Mouse (Mus musculus) forebrain, embryonic 16.5 days (tissue): ENCODE results near the gene Pde2a. TPM values are rescaled to one million over a fixed set of nuclear protein-coding genes. Genes with fewer than 3 reads are reported as not detected.

ENCODE experiments used
- ATAC-seq: fragments of 200-750 bp; cut with Nextera tagmentation; 2 replicates; pipeline ENCODE4 v1.8.0; 2017; ENCODE audit warnings: mild to moderate bottlenecking, moderate library complexity
- H3K27ac ChIP-seq: fragments of 300-500 bp; sonication (generic); 2 replicates; pipeline ENCODE4 v1.5.1; 2014; ENCODE audit warnings: low read length, control low read depth
- H3K27me3 ChIP-seq: fragments of 300-500 bp; sonication (generic); replicated peaks from 2 replicates; pipeline ENCODE4 v1.6.1; 2014; ENCODE audit warnings: low read length; ENCODE audit not compliant: control insufficient read depth, insufficient read depth
- H3K36me3 ChIP-seq: fragments of 300-500 bp; sonication (generic); 2 replicates; pipeline ENCODE4 v1.6.1; 2014; ENCODE audit not compliant: control insufficient read depth, insufficient read depth
- H3K4me1 ChIP-seq: fragments of 300-500 bp; sonication (generic); replicated peaks from 2 replicates; pipeline ENCODE4 v1.6.1; 2014; ENCODE audit warnings: low read length; ENCODE audit not compliant: control insufficient read depth, insufficient read depth
- H3K4me2 ChIP-seq: fragments of 300-500 bp; sonication (generic); 2 replicates; pipeline ENCODE4 v1.6.1; 2014; ENCODE audit warnings: mild to moderate bottlenecking, low read length, control low read depth
- H3K4me3 ChIP-seq: fragments of 300-500 bp; sonication (generic); replicated peaks from 2 replicates; pipeline ENCODE4 v1.5.1; 2014; ENCODE audit warnings: mild to moderate bottlenecking, low read length, control low read depth
- H3K9ac ChIP-seq: fragments of 300-500 bp; sonication (generic); replicated peaks from 2 replicates; pipeline ENCODE4 v1.6.1; 2014; ENCODE audit warnings: low read depth, low read length, control low read depth
- H3K9me3 ChIP-seq: fragments of 300-500 bp; sonication (generic); 2 replicates; pipeline ENCODE4 v1.6.1; 2016; ENCODE audit warnings: low read length; ENCODE audit not compliant: control insufficient read depth
- WGBS: fragments of 180-500 bp; shearing (Covaris S2); extraction: QIAGEN DNeasy Blood & Tissue Kit; methylation state at CpG from one replicate; pipeline ENCODE4 v1.1.7; 2014; 5-methylcytosine and 5-hydroxymethylcytosine counted together
- polyA plus RNA-seq: library from polyadenylated mRNA; unstranded; fragments of >200 nt; fragmentation: Nextera tagmentation; extraction: Ambion mirVana; gene quantifications from 2 replicates; pipeline ENCODE4 v1.2.1, GENCODE M21; 2015

The Pde2a gene
- polyA plus RNA-seq, 1 experiment from 2014 or later, result 58.6 TPM

DNA sequence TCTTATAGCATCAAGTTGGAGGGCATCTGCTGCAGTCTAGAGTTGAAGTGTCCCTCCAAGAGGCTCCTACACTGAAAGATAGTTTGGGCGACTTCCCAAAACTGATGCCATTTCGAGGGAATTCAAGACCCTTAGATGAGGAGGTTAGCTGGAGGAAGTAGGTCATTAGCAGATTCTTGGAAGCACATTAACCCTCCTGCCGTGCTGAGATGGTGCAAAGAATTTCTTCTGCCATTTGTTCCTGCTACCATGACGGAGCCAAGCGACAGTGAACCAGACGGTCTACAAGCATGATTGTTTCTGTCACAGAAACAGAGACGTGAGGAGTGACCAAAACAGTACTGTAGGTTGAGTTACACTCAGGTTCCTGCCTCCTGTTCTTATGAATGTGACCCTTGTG, 105.0 kb downstream of the Pde2a start:
- no peak for ATAC-seq
- H3K27ac ChIP-seq, result no peak overlapping the region
- no peaks in the 10 kb centered on the region for H3K4me1 ChIP-seq
- no peaks in the 10 kb centered on the region for H3K9me3 ChIP-seq
- no peaks in the 10 kb centered on the region for H3K27me3 ChIP-seq
- H3K36me3 ChIP-seq, result no peaks in the 10 kb centered on the region
- H3K9ac ChIP-seq, result no peak overlapping the region
- H3K4me3 ChIP-seq, result no peak overlapping the region
- 71% methylated on average over 7 of the region's 7 CpGs for WGBS
- no peak overlapping the region for H3K4me2 ChIP-seq

DNA sequence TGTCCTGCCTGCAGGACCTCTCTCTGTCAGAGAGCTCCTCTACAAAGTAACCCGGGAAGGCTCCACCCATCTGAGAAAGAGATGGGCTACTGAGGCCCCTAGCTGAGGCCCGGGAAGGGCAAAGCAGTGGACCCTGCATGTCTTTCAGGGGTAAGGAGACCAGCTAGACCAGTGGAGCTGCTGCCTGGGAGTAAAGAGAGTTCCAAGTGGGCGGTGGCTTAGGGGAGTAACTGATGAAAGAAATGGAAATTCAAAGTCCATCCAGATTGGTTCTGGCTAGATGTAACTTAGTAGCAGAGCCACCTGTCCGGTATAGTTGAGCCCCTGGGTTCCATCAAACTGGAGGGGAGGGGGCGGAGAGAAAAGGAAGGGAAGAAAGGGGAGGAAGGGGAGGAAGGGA, 112.9 kb downstream of the Pde2a start:
- H3K4me1 ChIP-seq, result peaks cover 8% of the 10 kb centered on the region; the same call in 1 of the 2 replicates
- 31% methylated on average over 5 of the region's 5 CpGs for WGBS
- H3K4me3 ChIP-seq, result no peak overlapping the region
- H3K36me3 ChIP-seq, result no peaks in the 10 kb centered on the region
- H3K9ac ChIP-seq, result no peak overlapping the region
- no peaks in the 10 kb centered on the region for H3K9me3 ChIP-seq
- no peak for ATAC-seq
- no peak overlapping the region for H3K4me2 ChIP-seq
- no peaks in the 10 kb centered on the region for H3K27me3 ChIP-seq
- no peak overlapping the region for H3K27ac ChIP-seq

DNA sequence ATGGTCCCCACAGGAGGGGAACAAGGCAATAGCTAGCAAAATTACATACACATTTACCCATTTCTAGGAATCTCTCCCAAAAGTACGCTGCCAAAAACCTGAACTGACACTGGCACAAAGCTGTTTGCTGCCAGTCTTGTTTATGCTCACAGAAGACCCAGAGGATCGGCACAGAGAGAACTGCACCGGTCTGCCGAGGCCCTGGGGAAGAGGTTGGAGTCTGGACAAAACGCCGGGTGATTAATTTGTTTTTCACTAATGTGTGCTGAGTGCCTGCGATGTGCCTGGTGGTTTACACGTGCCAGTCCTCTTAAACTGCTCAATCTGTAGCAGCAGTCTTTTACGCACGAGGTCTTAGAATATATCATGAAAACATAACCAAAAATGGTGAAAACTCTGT, 113.6 kb downstream of the Pde2a start:
- Histone ChIP-seq H3K4me2 (no peak overlapping the region), H3K4me1 (peaks cover 8% of the 10 kb centered on the region; the same call in 1 of the 2 replicates), H3K36me3 (no peaks in the 10 kb centered on the region), H3K27me3 (no peaks in the 10 kb centered on the region), H3K4me3 (no peak overlapping the region), H3K9ac (0 out of 2 replicates have a peak overlapping the region, but pooled peaks have one; percentile 22), H3K9me3 (no peaks in the 10 kb centered on the region), H3K27ac (0 out of 2 replicates have a peak overlapping the region, but pooled peaks have one; percentile 9)
- WGBS, result 60% methylated on average over 10 of the region's 10 CpGs
- no peak for ATAC-seq

DNA sequence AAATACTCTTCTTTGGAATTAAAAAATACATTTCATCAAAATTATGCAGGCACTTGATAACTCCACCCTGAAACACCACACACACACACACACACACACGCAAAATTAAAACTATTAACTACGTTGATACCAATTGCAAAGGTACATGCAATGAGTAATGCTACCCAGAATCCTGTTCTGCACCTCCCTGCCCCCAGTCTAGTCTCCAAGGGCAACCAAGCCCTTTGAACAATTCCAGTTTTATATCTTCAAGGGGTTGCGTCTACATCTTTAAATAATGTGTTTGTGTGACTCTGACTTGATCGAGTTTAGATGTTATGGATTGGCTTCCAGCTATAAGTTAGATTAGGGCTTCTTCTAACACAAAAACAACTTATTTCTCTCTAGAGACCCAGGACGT, 114.0 kb downstream of the Pde2a start:
- Histone ChIP-seq H3K9ac (no peak overlapping the region), H3K4me1 (peaks cover 8% of the 10 kb centered on the region; the same call in 1 of the 2 replicates), H3K9me3 (no peaks in the 10 kb centered on the region), H3K4me2 (no peak overlapping the region), H3K27ac (no peak overlapping the region), H3K4me3 (no peak overlapping the region), H3K27me3 (no peaks in the 10 kb centered on the region), H3K36me3 (no peaks in the 10 kb centered on the region)
- no peak for ATAC-seq
- WGBS, result 71% methylated on average over 5 of the region's 5 CpGs

DNA sequence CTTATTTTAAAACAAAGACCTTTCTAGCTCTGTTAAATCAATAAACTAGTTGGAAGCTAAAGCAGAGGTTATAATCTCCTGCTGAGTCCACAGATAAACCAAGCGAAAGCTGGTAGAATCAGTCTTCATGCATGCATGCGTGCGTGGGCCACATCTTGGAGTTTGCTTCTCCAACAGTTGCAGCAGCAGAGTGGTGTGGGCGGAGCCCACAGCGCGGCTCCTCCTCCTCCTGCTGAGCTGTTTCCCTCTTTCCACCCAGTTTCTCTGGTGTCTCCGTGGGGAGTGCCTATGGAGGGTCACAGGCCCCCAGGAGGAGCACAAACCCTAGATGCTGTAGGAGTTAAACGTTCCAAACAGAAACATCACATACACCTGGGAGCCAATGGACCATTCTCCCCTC, 116.0 kb downstream of the Pde2a start:
- 58% methylated on average over 8 of the region's 8 CpGs for WGBS

DNA sequence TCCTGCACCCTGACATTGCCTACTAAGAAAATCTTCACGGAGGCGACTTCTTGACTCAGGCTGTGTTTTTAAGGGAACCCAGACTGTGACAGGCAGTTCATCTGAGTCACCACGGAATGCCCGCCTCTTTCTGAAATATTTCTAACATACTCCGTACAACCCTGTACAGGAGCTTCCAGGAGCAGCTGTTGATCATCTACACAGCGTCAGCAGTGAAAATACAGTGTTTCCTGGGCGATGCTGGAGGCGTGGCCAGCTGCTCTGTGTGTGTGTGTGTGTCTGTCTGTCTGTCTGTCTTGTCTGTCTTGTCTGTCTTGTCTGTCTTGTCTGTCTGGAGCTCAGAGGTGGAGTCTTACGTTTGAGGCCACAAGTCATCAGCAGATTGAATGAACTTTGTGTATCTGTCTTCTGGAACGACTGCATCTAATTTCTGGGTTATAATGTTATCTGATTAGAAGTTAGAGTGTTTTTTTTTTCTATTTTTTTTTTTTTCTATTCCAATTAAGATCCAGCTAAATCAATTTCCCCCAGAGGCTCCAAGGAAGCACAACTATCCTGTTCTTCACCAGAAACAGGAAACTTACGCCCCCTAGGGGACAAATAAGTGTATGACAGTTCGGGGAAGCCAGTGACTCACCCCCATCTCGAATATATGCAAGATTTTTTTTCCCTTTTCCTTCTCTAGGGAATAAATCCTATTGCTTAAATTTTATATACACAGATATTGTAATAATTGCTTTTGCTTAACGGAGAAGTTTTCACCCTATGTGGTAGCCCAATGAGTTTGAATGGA, 116.8 kb downstream of the Pde2a start:
- Histone ChIP-seq H3K27ac (no peak overlapping the region), H3K27me3 (no peaks in the 10 kb centered on the region), H3K4me2 (no peak overlapping the region), H3K4me3 (no peak overlapping the region), H3K36me3 (no peaks in the 10 kb centered on the region), H3K4me1 (peaks cover 8% of the 10 kb centered on the region; the same call in 1 of the 2 replicates), H3K9ac (no peak overlapping the region), H3K9me3 (no peaks in the 10 kb centered on the region)
- ATAC-seq, result 0 out of 2 replicates have a peak, but pooled peaks have one; percentile 13
- WGBS, result 55% methylated on average over 14 of the region's 14 CpGs

More for the DNA sequence above, 116.0 kb downstream of the Pde2a start:
- no peak overlapping the region for H3K9ac ChIP-seq
- no peaks in the 10 kb centered on the region for H3K27me3 ChIP-seq
- H3K36me3 ChIP-seq, result no peaks in the 10 kb centered on the region
- H3K4me3 ChIP-seq, result no peak overlapping the region
- H3K4me2 ChIP-seq, result no peak overlapping the region
- no peak for ATAC-seq
- no peak overlapping the region for H3K27ac ChIP-seq
- peaks cover 8% of the 10 kb centered on the region; the same call in 1 of the 2 replicates for H3K4me1 ChIP-seq
- no peaks in the 10 kb centered on the region for H3K9me3 ChIP-seq

DNA sequence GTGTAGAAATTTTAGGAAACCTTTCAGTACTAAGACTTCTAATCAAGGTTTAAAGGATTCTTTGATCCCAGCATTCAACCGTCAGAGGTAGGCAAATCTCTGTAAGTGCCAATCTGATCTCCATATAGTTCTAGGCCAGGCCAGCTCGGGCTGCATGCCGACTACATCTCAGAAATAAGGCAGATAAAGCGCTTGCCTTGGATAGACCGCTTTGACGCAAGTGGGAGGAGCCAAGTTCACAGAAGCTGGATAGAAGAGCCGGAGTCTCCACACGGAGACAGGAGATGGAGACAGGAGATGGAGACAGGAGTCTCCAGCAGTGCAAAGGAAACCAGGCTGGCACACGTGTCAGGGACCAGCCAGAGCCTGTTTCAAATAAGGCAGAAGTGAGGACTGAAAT, 118.3 kb downstream of the Pde2a start:
- no peak overlapping the region for H3K4me2 ChIP-seq
- WGBS, result 41% methylated on average over 9 of the region's 9 CpGs
- ATAC-seq, result 0 out of 2 replicates have a peak, but pooled peaks have one; percentile 16
- H3K4me1 ChIP-seq, result peaks cover 7% of the 10 kb centered on the region; the same call in 1 of the 2 replicates
- no peak overlapping the region for H3K9ac ChIP-seq
- no peak overlapping the region for H3K4me3 ChIP-seq
- H3K9me3 ChIP-seq, result no peaks in the 10 kb centered on the region
- no peaks in the 10 kb centered on the region for H3K27me3 ChIP-seq
- no peaks in the 10 kb centered on the region for H3K36me3 ChIP-seq
- H3K27ac ChIP-seq, result no peak overlapping the region

DNA sequence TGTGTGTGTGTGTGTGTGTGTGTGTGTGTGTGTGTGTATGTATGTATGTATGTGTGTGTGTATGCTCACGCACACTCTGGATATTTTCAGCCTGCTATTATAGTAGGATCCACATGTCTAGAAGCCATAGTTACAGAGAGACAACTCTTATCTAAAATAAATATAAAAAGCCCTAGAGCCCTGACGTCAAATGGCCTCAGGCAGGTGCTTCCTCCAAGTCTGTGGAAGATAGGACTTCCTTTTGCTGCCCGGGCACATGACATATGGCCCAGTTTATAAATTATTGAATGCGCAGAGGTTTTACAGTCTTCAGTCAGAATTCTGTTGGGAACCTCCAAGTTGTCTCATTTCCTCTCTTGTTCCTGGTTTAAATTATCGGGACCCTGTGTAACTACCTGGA, 119.2 kb downstream of the Pde2a start:
- 83% methylated on average over 5 of the region's 5 CpGs for WGBS
- Histone ChIP-seq H3K36me3 (no peaks in the 10 kb centered on the region), H3K4me1 (0 out of 2 replicates have a peak, but pooled peaks cover 2% of the 10 kb centered on the region), H3K27me3 (no peaks in the 10 kb centered on the region), H3K4me2 (no peak overlapping the region), H3K4me3 (no peak overlapping the region), H3K9me3 (no peaks in the 10 kb centered on the region), H3K9ac (no peak overlapping the region), H3K27ac (no peak overlapping the region)
- ATAC-seq, result no peak

DNA sequence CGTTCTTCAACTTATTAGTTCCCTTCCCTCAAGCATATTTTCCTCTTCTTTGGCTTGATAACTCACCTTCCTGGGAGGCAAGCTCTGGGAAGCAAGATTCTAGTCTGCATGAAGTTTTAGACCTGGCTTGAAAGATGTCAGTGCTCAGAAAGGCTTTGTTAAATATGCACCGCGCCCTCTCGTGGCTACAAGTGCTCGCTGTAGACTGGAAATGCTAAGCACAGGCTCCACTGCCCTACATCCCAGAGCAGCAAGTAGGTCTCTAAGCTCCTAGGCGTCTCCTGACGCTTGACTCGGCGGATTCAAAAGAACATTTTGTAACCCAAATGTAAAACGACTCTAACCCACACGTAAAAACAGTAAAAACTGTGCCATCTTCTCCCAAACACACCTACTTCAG, 119.6 kb downstream of the Pde2a start:
- Histone ChIP-seq H3K9ac (no peak overlapping the region), H3K36me3 (no peaks in the 10 kb centered on the region), H3K4me1 (0 out of 2 replicates have a peak, but pooled peaks cover 2% of the 10 kb centered on the region), H3K4me2 (no peak overlapping the region), H3K9me3 (no peaks in the 10 kb centered on the region), H3K4me3 (no peak overlapping the region), H3K27me3 (no peaks in the 10 kb centered on the region), H3K27ac (no peak overlapping the region)
- 4% methylated on average over 11 of the region's 11 CpGs for WGBS
- ATAC-seq, result peak; percentile 89
